Mouse (Mus musculus) brain, embryonic 14.5 days (tissue): ENCODE results near the gene B830017H08Rik.

Source experiments
- CTCF ChIP-seq: fragments of 200-500 bp; IDR thresholded peaks from 2 replicates; pipeline ENCODE4 v1.5.1; 2012; ENCODE audit warnings: inconsistent platforms, mild to moderate bottlenecking, moderate library complexity, borderline replicate concordance; ENCODE audit not compliant: insufficient read depth, insufficient read length; ENCODE audit errors: extremely low read depth
- POLR2A ChIP-seq: fragments of 200-500 bp; IDR thresholded peaks from 2 replicates; pipeline ENCODE4 v1.6.1; 2012; ENCODE audit warnings: mild to moderate bottlenecking, inconsistent platforms, borderline replicate concordance; ENCODE audit not compliant: poor library complexity, insufficient read depth, insufficient read length, severe bottlenecking; ENCODE audit errors: extremely low read depth

GRCm38 (mm10) chr16:17875174-17875573 lies 42.3 kb downstream of the B830017H08Rik start:
- TF ChIP-seq CTCF: no peak
- no peak for TF ChIP-seq POLR2A
